Mouse (Mus musculus) megakaryocyte, adult 5-6 weeks (primary cell): ENCODE data around the gene Pcmt1. TPM values are rescaled to one million over a fixed set of nuclear protein-coding genes. Genes with fewer than 3 reads are reported as not detected.
A peak's percentile ranks its signal among the peaks of the same experiment; 100 is the strongest.
"Not testable (repeated sequence)": the region's sequence is repeated elsewhere in the genome, so short reads cannot be mapped to it uniquely, and the experiment has no call there.

Source experiments
- ATAC-seq: 2 replicates; pipeline ENCODE4 v1.8.0; 2016; ENCODE audit warnings: mild to moderate bottlenecking, inconsistent platforms; ENCODE audit not compliant: poor library complexity, severe bottlenecking
- total RNA-seq, 2 experiments: library from RNA; stranded (forward) in 1 of 2; stranded (reverse) in 1 of 2; fragments of 153-499, 151-499 nt in 1 of 2; fragments of 221-1000, 200-1000 nt in 1 of 2; gene quantifications; 2 replicates each; pipeline versions ENCODE4 v1.2.3 to v1.2.4; 2015 to 2017

Gene Pcmt1
- total RNA-seq, 2 experiments from 2014 or later, result 66.4 to 73.6 TPM

DNA sequence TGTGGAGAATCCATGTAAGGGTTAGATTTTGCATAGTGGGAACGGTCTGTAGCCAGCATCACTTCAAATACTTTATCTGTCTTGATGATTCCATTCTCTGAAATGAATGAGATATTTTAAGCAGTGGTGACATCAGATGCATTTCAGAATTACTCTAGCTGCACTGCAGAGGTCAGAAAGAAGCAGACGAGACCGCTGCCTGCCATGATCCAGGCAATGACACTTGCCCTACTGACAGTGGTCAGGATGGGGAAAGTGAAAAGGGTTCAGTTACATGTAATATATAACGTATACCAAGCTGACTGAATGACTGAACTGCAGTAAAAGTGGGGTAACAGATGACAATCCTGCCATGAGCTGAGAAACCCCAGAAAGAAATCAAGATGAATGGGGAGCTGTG, 31.9 kb downstream of the Pcmt1 start:
- no peak for ATAC-seq

GRCm38 (mm10) chr10:7645911-7646310, 35.0 kb downstream of the Pcmt1 start:
- no peak for ATAC-seq

- ATAC-seq, result no peak
These were observed 40.6 kb downstream of the Pcmt1 start for GRCm38 (mm10) chr10:7640366-7640765.

DNA sequence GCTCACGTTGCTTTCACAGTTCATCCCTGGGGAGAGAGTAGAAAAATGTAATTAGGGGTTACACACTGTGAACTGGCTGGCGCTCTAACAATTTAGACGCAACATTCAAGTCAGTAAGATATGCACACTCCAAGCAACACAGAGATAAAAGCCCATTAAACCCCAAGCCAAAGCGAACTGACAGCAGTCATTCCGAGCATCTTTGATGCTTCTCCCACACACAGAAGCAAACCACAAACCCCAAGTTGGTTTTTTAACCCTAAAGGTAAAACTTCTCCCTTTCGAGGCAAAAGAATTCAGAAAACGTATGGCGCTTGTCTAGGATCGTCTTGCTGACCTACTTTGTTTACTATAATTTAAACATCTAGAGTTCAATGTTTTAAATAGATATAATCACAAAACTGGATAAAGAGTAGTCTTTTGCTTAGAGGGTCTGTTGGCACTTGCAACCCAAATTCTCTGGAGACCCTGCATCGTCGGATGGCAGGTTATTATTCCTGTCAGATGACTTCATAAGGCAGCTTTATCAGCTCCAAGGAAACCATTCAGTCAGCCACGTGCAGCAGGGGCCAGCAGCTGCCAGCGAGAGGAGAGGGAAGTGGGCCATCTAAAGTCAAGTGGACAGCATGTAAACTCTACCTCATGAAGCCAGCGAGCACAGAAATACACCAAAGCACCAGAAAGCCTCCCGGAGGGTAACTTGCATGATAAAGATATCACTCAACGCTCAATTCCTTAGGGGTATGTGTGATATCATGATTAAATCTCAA, 49.8 kb downstream of the Pcmt1 start:
- no peak for ATAC-seq

- no peak for ATAC-seq
These were observed 50.6 kb downstream of the Pcmt1 start for GRCm38 (mm10) chr10:7630286-7630685.

GRCm38 (mm10) chr10:7629092-7629491, 51.8 kb downstream of the Pcmt1 start:
- ATAC-seq, result no peak

GRCm38 (mm10) chr10:7623861-7624518, 56.9 kb downstream of the Pcmt1 start:
- ATAC-seq, result no peak

GRCm38 (mm10) chr10:7622378-7622777, 58.6 kb downstream of the Pcmt1 start:
- no peak for ATAC-seq

DNA sequence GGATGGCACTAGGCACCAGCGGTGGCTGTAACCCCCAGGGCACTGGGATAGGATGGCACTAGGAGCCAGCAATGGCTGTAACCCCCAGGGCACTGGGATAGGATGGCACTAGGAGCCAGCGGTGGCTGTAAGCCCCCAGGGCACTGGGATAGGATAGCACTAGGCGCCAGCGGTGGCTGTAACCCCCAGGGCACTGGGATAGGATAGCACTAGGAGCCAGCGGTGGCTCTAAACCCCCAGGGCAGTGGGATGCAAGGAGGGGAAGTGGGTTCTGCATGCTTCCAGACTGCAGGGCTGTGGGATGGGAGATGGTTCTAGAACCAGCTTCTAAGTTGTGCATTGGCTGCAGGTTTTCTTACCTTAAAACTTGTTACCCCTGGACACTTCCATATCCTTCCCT, 60.2 kb downstream of the Pcmt1 start:
- no peak for ATAC-seq

DNA sequence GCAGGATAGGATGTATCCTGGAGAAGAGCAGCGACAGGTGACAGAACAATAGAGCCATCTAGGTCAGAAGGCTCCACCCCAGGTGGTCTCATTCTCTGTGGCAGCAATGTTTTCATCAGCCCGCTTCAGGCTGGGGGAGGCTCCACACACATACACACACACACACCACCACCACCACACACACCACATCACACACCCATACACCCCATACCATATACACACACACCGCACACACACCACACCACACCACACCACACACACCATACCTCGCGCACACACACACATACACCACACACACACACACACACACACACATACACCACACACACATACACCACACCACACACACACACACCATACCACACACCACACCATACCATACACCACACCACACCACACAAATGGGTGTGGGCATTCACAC, 61.1 kb downstream of the Pcmt1 start:
- ATAC-seq, result no peak

GRCm38 (mm10) chr10:7617556-7617955, 63.4 kb downstream of the Pcmt1 start:
- not testable (repeated sequence) for ATAC-seq

- ATAC-seq, result not testable (repeated sequence)
These were observed 63.8 kb downstream of the Pcmt1 start for GRCm38 (mm10) chr10:7617146-7617545.

DNA sequence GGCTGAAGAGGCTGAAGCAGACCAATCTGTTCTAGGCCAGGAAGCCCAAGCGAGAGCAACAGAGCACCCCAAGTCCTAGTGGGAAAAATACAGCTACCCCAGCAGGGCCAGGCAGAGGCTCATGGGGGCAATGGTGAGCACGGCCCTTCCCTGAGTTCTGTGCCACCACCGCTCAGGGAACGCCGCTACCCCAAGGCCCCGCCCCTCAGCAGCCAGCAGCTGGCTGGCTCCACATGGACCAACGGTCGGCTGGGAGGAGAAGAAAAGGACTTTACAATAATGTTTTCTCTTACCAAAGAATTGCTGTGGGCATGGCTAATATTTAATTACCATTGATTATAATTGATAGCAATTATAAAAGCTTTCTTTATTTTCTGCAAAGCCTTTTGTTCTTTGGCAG, 66.1 kb downstream of the Pcmt1 start:
- ATAC-seq, result no peak

GRCm38 (mm10) chr10:7612210-7612609, 68.7 kb downstream of the Pcmt1 start:
- ATAC-seq, result not testable (repeated sequence)

- no peak for ATAC-seq
These were observed 69.3 kb downstream of the Pcmt1 start for GRCm38 (mm10) chr10:7611647-7612046.

GRCm38 (mm10) chr10:7608611-7609010, 72.3 kb downstream of the Pcmt1 start:
- ATAC-seq, result no peak

DNA sequence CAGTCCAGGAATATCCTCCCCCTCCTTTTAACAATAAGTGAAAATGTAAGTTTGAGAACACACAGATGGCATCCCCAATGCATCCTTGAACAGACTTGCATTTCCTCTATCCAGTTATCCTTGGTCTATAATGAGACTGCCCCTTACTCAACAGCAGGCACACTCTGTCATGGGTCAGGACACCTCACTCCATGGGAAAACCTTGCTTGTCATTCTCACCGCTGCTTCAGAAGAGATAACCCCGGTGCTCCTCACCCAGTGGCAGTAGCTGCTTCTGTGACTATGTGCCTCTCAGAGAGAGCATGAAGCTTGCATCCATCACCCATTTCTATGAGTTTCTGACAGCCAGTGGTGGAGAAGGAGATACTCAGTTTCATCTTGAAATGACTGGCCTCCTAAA, 74.5 kb downstream of the Pcmt1 start:
- no peak for ATAC-seq

- no peak for ATAC-seq
These were observed 75.8 kb downstream of the Pcmt1 start for GRCm38 (mm10) chr10:7605168-7605567.

DNA sequence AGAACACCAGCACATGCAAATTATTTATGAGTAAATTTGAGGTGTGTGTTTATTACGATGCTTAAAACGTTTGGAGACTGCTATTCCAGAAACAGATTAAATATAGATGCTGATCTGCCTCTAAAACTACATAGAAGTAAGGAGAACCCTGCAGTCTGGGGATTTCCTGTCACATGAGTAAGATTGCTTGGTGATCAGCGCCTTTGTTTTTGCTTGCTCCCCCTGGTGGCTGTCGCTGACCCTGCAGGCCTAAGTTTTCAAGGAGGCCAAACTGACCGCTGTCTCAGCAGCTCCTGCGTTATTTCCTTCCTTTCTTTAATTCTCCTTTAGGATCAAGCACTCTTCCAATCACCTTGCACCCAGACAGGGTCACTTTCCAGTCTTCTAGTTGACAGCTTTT, 80.3 kb downstream of the Pcmt1 start:
- peak; percentile 99 for ATAC-seq

GRCm38 (mm10) chr10:7598177-7598576, 82.8 kb downstream of the Pcmt1 start:
- ATAC-seq, result 0 out of 2 replicates have a peak, but pooled peaks have one; percentile 56

DNA sequence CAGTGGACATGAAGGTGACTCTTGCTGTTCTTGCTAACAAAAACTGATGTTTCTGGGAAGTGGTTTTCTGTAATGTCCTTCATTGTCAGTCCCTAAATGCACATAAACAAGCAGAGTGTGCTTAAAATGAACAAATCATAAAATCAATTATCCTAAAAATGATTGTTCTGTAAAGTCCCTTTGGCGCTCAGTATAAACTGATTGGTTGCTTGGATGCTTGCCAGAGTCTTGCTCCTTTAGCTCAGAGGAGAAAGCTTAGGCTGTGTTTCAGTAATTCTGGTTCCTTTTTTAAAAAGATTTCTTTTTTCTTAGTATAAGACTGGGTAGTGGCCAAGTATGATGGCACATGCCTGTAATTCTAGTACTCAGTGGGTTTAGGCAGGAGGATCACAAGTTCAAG, 84.7 kb downstream of the Pcmt1 start:
- ATAC-seq, result no peak

DNA sequence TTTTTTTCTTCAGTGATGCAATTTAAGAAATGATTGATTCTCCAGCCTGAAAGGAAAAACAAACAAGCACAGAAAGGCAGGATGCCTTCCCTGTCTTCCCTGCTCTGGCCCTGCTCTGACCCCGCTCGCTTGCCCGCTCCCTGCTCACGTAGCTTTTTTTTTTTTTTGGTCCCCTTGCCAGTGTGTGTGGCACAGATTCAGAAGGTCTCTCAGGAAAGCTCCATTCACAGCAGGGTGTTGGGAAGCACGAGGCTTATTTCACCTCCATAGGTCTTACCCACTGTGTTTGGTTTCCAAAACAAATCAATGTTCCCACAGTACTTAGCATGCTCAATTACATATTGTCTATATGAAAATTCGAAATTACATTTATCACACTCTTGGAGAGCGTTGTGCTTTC, 86.1 kb downstream of the Pcmt1 start:
- no peak for ATAC-seq
